Mouse (Mus musculus) heart, adult 2 months (tissue): ENCODE measurements around the gene Plekhf1.
A peak's percentile ranks its signal among the peaks of the same experiment; 100 is the strongest.

ENCODE experiments used
- CTCF ChIP-seq: fragments of 200-600 bp; IDR thresholded peaks from 2 replicates; pipeline ENCODE4 v1.8.1; 2022; ENCODE audit warnings: antibody characterized with exemption, mild to moderate bottlenecking, moderate library complexity
- POLR2A ChIP-seq: fragments of 200-500 bp; IDR thresholded peaks from 2 replicates; pipeline ENCODE4 v1.6.1; 2011; ENCODE audit warnings: mild to moderate bottlenecking, low read depth, low read length, control low read depth; ENCODE audit not compliant: insufficient read depth

DNA sequence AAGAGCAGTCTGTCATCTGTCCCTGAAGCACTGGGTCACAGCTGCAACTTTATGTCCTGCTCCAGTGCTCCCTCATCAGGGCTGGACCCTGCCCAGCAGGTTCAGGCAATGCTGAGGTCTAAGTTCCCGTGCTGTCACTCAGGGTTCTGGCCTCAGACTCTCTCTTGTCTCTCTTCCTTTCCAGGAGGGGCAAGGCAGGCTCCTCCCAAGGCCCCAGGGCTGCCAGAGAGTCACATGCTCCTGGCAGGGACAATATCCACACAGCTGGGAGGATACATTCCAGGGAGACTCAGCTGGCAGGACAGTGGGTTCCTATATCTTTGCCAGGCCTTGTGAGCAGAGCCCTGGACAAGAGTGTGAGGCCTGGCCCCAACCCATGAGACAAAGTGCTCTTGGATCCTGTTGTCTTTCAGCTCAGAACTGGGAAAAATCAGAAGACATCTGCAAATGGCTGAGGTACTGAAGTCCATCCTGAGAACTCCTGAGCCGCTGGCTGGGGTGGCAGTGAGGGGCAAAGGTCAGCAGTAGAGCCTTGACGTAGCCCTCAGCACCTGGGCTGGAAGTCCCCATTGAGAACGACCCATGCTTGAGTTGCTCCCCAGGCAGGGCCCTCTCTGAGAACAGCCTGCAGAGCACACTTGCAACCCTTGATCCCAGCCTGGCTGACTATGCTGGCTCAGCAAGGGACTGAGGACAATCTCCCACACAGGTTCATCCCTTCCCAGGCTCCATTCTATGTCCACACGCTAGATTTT lies 10.2 kb downstream of the Plekhf1 start:
- peak; percentile 35; the same call in 1 of the 2 replicates for TF ChIP-seq POLR2A
- peak; percentile 48 for TF ChIP-seq CTCF
